Mouse (Mus musculus) left cerebral cortex, adult 9 months (tissue): ENCODE measurements around the gene Tmem253.

ENCODE experiments used
- DNase-seq, 2 experiments: peaks; one replicate each; pipeline ENCODE4 v3.0.0; 2022; ENCODE audit warnings: low spot score in 2 of 2

Tmem253 gene

DNA sequence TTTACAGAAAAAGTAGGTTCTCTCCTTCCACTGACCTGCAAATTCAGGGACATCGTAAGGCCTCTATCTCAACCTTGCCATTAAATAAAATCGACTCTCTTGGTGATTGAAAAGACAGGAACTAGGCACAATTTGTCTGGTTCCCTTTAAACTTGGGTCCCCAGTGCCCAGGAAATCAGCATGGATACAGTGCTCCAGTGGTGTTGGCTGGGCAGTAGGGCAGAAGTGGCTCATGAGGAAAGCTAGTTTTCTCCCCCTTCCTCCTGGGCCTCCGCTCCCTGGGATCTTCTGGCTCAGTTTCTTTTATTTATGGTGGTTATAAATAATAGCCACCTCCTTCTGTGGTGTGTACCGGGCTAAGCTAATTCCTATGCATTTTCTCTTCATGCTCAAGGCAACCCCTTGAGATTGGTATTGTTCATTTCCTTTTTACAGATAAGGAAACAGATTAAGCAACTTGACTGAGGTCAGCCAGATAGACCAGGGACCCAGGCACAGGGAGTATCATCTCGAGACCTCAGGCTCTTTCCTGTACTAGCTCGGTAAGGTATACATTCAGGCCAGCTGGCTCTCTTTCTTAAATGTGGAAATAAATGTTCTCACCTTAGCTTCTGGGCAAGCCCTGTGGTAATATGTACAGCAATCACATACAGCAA is at the start of gene Tmem253:
Tmem253 (plus strand) TSS at position 214 of the 656 bp plus-strand sequence.
- DNase-seq = no peak

DNA sequence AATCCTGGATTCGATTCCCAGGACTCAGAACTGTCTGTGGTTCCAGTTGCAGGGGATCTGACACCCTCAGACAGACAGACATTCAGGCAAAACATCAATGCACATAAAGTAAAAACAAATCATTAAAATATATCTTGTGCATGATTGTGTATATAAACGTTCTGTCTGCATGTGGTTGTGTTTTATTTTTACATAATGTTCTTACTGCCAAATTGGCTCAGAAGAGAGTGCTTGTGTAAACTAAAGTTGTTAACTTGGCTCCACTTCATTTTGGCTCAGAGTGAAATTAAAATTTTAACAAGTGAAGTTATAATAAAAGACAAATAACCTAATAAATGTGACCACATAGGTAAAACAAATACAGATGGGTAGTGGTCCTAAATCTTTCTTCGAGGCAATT is 48.1 kb upstream of the Tmem253 start:
- no peak for DNase-seq

DNA sequence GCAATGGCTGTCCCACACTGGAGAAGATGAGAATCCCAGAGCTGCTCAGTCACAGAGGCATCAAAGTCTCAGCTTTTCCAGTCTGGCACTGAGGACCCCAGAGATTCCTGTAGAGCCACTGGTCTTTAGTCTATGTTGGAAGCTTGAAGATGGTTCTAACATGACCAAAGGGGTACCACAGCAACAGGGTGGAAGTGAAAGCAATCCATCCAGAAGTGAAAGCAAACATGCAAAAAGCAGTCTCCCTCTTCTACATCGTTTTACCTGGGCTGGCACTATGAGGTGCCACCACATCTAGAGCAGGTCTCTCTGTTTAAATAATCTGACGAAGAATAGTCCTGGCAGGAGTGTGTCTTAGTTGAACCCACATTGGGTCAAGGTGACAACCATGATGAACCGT is 36.2 kb upstream of the Tmem253 start:
- no peak for DNase-seq

DNA sequence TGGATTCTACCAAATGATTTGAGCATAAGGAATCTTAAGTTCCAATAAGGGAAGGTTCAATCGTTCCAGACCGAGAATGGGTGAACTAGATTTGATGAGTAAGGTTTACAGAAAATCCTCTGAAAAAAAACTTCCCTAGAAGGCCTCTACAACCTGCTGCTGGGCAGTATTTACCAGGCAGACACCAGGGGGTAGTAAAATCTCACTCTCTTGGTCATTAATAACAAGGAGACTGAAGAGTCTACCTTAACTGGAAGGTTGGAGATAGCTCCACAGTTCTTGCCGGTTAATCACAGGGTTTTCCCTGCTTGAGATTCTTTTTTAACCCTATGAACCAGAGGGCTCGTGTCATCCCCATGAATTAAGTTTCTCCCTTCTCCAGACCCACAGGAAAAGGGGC is 32.2 kb upstream of the Tmem253 start:
- DNase-seq = no peak

DNA sequence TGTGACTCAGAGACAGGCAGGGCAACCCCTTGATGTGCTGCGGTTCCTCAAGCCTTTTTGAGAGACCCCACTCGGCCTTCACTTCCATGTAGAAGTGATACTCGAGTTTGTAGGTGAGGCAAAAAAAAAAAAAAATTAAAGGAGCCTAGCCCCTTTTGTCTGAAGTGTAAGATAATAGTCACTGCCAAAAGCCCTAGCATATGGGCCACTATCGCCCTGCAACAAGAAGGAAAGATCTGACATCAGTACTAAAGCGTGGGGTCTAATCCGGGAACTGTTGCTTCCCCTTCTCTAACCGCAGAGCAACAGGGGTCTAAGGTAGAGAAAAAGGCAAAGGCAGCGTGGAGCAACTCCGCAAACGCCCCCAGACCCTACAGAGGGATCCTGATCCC is 31.6 kb upstream of the Tmem253 start:
- DNase-seq = no peak

DNA sequence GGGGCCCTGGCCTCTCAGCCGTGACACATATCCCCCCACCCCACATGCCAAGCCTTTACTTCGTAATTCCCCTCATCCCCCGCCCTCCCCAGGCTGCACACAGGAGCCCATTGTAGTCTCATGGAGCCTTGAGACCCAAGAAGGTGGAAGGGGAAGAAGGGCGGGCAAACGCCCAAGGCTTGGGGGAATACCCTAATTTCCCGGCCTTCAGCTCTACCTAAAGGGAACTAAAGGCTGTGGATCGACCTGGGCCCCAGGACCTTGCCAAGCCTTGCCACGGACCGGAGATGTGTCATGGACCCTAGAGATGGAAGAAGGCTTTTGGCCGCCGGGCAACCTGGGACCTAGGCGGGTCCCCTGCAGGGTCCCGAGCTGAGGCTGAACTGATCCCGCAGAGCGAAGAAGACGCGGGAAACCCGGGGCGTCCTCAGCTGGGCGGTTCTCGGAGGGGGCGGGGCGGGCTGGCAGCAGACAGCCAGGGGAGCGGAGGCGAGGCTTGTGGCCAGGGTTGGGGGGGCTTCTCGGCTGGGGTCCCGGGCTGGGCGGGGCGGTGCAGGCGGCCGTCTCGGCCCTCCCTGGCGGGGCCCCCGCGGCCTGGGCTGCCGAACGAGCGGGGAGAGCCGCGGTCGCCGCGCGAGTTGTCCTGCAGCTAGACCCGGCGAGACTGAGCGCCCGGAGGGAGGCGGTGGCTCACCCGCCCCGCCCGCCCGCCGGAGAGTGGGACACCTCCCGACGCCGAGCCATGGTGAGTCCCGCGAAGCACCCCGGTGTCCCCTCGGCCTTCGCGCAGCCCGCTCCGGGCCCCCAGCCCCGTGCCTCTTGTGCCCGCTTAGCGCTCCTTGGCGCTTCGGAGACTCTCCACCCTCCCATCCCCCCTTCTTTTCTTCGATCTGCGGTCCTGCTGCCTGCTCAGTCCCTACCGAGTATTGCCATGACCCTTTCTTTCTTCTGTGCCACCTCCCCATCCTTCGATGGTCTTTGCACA is 30.9 kb upstream of the Tmem253 start, which contains the start of gene Arhgef40:
Arhgef40 (plus strand) TSS at position 473 of the 985 bp plus-strand sequence.
- no peak for DNase-seq

GRCm38 (mm10) chr14:51985301-51986152 is 29.9 kb upstream of the Tmem253 start:
- DNase-seq = peak in 1 of 2 experiments; percentile 67

DNA sequence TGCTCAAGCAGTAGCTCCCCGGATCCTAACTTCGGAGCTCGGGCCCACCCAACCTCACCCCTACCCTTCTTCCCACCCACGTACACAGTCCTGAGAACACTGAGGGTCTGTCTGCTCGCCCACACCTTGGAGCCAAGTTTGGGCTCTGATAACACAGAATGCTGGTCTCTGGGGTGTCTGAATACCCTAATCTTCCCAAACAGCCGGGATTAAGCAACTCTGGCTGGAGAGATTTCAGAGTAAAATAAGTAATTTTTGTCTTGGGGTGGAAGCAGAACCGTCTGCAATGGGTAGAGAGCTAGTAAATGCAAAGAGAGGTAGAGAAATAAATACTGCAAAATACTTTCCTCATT is 29.3 kb upstream of the Tmem253 start:
- no peak for DNase-seq

DNA sequence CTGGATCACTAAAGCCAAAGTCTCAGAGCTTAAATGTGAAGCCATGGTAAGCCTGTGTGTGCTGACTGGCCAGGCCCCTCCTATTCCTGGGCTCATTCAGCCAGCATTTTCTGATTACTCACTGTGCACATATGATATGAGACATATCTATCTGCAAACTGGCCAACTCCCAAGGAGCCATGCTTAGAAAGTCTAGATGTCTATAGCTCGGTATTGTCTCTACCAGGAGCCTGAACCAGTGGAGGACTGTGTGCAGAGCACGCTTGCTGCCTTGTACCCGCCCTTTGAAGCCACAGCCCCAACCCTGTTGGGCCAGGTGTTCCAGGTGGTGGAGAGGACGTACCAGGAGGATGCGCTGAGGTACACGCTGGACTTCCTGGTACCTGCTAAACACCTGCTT is 28.3 kb upstream of the Tmem253 start:
- DNase-seq = no peak

DNA sequence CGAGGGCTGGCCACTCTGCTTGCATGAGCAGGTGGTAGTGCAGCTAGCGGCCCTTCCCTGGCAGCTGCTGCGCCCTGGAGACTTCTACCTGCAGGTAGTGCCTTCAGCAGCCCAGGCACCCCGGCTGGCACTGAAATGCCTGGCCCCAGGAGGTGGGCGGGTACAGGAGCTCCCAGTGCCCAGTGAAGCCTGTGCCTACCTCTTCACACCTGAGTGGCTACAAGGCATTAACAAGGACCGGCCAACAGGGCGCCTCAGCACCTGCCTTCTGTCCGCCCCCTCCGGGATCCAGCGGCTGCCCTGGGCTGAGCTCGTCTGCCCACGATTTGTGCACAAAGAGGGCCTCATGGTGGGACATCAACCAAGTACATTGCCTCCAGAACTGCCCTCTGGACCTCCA is 26.7 kb upstream of the Tmem253 start:
- no peak for DNase-seq

DNA sequence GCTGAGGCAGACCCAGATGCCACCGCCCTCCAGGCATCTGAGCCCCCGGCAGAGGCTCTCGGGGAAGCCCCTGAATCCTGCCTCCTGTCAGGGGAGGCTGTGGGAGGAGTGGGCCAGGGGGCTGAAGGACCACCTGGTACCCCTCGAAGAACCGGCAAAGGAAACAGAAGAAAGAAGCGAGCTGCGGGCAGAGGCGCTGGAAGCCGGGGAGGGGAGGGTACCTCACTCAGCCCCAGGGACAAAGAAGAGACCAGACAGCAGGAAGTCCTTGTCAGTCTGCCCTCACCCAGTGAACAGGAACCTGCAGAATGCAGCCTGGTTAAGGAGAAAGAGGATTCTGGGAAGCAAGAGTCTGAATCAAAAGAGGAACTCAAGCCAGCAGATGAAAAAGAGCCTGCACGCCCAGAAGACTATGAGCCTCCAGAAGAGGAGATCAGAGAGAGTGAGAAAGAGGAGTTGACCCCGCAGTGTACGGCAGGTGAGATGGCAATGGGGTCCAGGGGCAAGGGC is 25.9 kb upstream of the Tmem253 start:
- DNase-seq = no peak

DNA sequence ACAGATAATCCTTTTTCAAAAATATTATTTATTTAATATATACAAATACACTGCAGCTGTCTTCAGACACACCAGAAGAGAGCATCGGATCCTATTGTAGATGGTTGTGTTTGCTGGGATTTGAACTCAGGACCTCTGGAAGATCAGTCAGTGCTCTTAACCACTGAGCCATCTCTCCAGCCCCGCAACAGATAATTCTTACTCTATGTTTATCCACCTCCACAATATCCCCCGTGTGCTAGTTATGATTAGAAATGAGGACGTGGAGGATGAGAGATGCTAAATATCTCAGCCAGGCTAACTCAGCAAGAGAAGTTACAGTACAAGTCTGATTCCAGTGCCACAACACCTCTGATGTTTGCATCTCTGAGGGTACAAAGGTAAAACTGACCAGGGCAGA is 21.0 kb upstream of the Tmem253 start:
- no peak for DNase-seq

- no peak for DNase-seq
Measured at GRCm38 (mm10) chr14:51995219-51995871, 20.1 kb upstream of the Tmem253 start.

DNA sequence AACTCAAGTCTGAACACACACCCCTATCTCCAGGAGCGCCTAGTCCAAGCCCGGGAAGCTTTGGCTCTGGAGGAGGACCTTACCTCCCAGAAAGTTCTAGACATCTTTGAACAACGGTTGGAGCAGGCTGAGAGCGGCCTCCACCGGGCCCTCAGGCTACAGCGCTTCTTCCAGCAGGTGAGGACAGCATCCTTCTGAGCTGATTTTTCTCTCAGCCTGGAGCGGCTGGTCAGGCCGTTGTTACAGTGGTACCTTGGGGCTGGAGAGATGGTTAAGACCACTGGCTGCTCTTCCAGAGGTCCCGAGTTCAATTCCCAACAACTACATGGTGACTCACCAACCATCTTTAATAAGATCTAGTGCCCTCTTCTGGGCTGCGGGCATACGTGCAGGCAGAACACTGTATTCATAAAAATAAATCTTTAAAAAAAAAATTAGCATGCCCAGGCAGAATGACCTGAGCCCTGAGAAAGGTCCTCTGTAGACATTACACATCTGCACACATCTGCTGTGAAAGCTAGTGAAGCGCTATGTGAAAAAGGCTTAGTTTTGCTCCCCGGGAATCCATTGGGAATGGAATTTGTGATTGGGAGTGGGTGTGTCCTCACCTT is 19.1 kb upstream of the Tmem253 start:
- no peak for DNase-seq

GRCm38 (mm10) chr14:51996866-51997265 is 18.6 kb upstream of the Tmem253 start:
- DNase-seq = no peak

- no peak for DNase-seq
Measured at GRCm38 (mm10) chr14:51997483-51997882, 18.0 kb upstream of the Tmem253 start.

DNA sequence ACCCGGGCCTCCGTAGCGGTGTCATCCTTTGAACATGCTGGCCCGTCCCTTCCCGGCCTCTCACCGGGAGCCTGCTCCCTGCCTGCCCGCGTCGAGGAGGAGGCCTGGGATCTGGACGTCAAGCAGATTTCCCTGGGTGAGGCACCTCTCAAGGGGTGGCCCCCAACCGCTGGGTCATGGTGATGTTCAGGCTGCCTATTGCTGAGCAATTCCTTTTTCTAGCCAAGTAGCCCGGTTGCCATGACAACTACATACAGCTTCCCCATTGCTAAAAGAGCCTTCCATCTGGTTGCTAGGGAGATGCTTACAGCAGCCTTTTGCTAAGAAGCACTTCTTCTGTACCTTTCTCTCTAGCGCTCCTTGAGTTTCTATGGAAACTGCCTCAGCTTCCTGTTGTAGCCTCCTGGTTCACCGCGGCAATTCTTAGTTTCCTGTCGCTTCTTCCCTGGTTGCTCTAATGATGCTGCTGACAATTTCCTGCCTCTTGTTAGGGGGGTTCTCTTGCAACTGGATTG is 11.4 kb upstream of the Tmem253 start:
- DNase-seq = peak; percentile 88 to 93

DNA sequence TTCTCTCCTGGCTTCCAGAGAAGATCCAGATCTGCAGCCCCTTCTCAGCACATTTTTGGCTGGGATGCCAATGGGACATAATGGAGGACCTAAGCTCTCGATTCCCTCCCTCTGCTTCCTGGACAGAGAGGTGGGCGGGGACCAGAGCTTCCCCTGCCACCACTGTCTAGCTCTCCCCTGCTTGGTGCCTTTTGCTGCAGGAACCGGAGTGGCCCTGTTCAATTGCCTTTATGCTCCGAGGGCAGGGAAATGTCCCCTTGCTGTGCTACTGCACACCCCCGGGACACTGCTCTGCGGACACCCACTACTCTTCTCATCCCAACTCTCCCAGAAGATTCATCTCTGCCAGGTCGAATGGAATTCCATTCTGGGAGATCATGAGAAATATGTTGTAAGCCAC is 10.3 kb upstream of the Tmem253 start:
- no peak for DNase-seq

DNA sequence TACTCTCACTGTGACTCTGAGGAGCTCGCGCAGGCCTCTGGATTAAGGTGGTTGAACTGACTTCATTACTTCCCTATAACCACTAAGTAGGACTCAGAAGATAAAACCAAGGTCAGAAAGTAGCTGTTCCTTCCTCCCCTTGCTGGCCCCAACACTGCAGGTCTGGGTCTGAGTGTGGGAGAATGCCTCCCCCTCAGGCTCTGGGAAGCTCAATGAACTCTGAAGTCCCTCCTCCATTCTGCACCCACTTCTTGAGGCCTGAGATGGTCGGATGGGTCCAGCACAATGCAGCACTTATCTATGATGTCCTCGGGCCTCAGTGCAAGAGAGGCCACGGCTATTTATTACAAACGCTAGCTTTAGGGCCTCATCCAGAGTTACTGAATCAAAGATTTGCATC is 9.8 kb upstream of the Tmem253 start:
- no peak for DNase-seq

DNA sequence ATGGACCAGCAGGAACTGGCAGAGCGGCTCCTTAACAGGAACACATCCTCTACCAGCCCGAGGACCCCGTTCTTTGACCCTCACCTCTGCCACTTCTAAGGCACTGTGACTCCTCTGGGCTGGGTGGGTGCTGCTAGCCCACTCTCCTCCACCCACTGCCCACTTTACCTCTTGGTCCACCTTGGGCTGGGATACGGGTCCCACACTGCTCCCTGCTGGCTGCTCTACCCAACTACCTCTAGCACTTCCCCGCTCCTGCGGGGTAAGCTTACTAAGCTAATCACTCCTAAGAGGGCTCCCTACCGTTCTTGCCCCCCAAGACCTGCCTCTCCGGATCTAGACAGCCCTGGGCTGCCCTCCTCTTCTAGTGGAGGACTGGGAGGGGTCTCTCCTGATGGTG is 9.2 kb upstream of the Tmem253 start:
- DNase-seq = no peak

DNA sequence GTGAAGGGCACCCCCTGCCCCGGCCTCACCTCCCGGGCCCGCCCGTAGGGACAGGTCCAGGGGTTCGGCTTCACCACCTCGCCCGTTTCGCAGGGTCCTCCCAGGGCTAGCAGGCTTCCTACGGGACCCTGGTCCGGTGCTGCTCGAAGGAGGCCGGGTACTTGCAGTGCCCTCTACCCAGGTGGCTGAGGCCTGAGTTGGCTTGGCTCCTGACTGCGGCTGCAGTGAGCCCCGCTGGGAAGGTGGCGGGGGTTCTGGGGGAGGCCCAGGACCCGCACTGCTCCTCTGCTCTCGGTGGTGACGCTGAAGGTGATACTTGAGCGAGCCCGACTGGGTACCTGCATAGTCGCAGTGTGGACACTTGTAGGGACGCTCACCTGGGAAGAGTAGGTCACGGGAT is 8.7 kb upstream of the Tmem253 start:
- no peak for DNase-seq
